Mouse (Mus musculus) neutrophil, adult 59 days (primary cell): ENCODE data around the gene Poc1b. TPM values are rescaled to one million over a fixed set of nuclear protein-coding genes. Genes with fewer than 3 reads are reported as not detected.

Experiments used
- total RNA-seq, 2 experiments: library from RNA; stranded (reverse); gene quantifications; 1 replicate in 1 of 2; 2 replicates in 1 of 2; pipeline ENCODE4 v1.2.4; 2023

Poc1b gene
- total RNA-seq, result 10 to 100 TPM; 13.4 to 14.3 TPM

DNA sequence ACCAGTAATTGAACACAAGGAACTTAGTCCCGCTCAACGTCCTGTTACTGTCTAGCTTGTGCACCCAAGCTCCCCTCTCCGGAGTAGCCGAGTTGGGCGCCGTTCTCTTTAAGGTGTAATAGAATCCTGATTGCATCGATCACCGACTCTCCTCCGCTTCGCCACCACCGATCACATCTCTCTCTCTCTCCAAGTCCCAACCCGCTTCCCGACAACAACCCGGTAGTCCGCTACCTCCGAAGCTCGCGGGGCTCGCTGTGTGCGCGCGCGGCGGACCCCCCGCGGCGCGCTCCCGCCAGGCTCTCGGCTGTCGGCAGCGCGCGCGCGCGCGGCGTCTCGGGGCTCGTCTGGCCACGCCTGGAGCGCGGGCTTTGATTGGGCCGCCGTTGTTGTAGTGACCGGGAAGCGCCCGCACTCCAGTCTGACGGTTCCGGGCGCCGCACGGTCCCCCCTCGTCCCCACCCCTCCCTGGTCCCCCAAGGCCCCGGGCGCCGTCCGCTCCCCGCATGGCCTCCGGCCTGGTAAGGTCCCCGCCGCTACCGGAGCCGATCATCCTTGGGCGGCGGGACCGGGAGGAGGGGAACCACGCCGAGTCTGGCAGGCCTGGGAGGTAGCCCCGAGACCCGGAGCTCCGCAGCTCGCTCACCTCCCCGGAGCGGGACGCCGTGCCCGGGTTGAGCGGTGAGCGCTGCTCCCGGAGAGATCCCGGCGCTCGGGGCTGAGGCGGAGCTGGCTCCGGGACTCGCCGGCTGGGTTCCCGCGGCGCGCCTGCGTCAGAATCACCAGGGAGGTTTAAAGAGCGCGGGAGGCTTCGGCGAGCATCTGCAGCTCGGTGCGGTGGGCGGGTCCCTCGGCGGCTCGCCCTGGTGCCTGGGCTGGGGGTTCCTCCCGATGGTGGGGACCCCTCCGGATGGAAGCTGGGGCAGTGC, at the start of gene Poc1b:
TSS of gene Poc1b (plus strand) at position 334 of the 929 bp plus-strand sequence.

DNA sequence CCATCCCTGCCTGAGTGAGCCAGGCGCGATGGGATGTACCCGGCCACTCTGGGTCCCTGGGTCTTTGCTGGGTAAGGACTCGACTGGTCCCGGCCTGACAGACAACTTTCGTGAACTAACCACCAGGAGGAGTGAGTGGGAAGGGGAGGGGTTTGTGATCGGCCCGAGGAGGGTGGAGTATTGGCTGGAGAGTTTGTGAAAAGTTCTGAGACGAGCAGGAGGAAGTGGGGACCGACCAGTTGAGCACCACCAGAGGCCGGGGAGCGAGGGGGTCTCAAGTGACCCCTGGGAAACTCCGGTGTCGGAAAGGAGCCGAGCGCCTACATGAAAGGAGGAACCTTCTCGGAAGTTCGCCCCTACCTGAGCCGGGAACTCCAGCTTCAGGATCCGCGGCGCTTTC, 1.1 kb downstream of the Poc1b start, which contains the start of gene Galnt4:
TSS of gene Galnt4 (plus strand) at position 196 of the 400 bp plus-strand sequence.

DNA sequence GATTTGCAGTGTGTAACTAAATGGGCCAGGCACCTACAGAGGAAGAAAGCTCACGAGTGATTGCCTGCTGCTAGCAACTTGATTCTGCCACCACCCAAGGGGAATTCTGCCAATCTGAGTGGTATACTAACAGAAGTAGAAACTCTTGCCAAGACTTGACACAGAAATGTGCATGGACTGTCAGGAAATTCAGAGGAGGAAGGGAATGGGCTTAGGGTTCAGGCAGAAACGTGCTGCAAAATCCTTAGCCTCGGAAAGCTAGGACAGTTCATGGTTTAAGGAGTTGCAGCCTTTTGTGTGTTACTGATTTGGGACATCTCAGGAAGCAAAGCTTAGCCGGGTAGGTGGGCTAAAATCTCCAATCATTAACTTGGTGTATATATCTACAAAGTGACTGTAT, 19.4 kb downstream of the Poc1b start, which contains the start of gene Phxr2:
TSS of gene Phxr2 (minus strand) at position 101 of the 400 bp plus-strand sequence.

Other genes with a start within 250 kb of the Poc1b start
- gene Atp2b1, start 192.6 kb upstream of the Poc1b start, total RNA-seq, result 100 to 1,000 TPM; 117 to 148 TPM
- gene Galnt4, start 1.1 kb downstream of the Poc1b start, total RNA-seq, result 1 to 10 TPM; 7.5 to 9.8 TPM
- gene Phxr2, start 19.3 kb downstream of the Poc1b start, total RNA-seq, result not detected
- 100 to 1,000 TPM; 161 to 228 TPM for gene Dusp6, start 156.2 kb downstream of the Poc1b start, total RNA-seq